Comparison of ENCODE assay signal across 13 mouse cellular contexts in genomic region chr5:98975877-98976672, GRCm38 (mm10).
DNase-seq lines count a peak whose midpoint lies in the region; ATAC-seq and TF ChIP-seq lines count a peak whose summit lies in the region.
"Had no signal": no experiment of that assay in that cellular context is flagged by ENCODE, and none has a peak within 500 bp of the region (broad histone marks: within the 10 kb centered on the region; RNA-seq: fewer than 3 reads in every experiment).

No protein-coding gene starts in this region.

- TF ChIP-seq CTCF in forebrain, postnatal 0 days (IDR thresholded peaks at IDR 0.05; ENCODE audit: low read depth): no peak
- TF ChIP-seq CTCF in layer of hippocampus, adult 2 months (conservative IDR thresholded peaks at IDR 0.05): no peak

- H3K9ac ChIP-seq in forebrain, postnatal 0 days: no peak overlapping the region
- no peak overlapping the region for H3K9ac ChIP-seq in midbrain, embryonic 12.5 days (replicated peaks)
- H3K9ac ChIP-seq: heart, embryonic 12.5 days; liver, embryonic 14.5 days had no signal

- 18% methylated on average over 10 of the region's 10 CpGs for WGBS in forebrain, postnatal 0 days
- WGBS in midbrain, embryonic 12.5 days: 56% methylated on average over 10 of the region's 10 CpGs
- 92% methylated on average over 10 of the region's 10 CpGs for WGBS in limb, embryonic 10.5 days

- H3K4me3 ChIP-seq in forebrain, postnatal 0 days (ENCODE audit: low read depth, low read length): no peak overlapping the region
- peak overlapping the region; percentile 26; the same call in 1 of the 2 replicates for H3K4me3 ChIP-seq in layer of hippocampus, adult 2 months
- no peak overlapping the region for H3K4me3 ChIP-seq in midbrain, embryonic 12.5 days
- H3K4me3 ChIP-seq in limb, embryonic 10.5 days: no peak overlapping the region
- H3K4me3 ChIP-seq: heart, embryonic 12.5 days had no signal

- peak; percentile 71 for DNase-seq in brain, embryonic 18.5 days (ENCODE audit: low read depth, low spot score)
- DNase-seq in forebrain, postnatal 0 days: peak; percentile 84
- peak; percentile 49 to 80 for DNase-seq in layer of hippocampus, adult 2 months (ENCODE audit: low spot score in 2 of 2)
- DNase-seq in limb, embryonic 10.5 days (ENCODE audit: low spot score): no peak
- DNase-seq in heart, adult 9 months (ENCODE audit: low spot score in 2 of 2): no peak
- DNase-seq in urinary bladder, postnatal 14 days (ENCODE audit: low spot score): no peak
- DNase-seq in spleen, postnatal 10 days (ENCODE audit: low spot score in 2 of 2): no peak
- DNase-seq: cerebellum, adult 9-10 months; thymus, postnatal 4 days had no signal

- no peaks in the 10 kb centered on the region for H3K36me3 ChIP-seq in forebrain, postnatal 0 days (ENCODE audit: insufficient read depth)
- no peaks in the 10 kb centered on the region for H3K36me3 ChIP-seq in midbrain, embryonic 12.5 days
- H3K36me3 ChIP-seq in limb, embryonic 10.5 days: no peaks in the 10 kb centered on the region
- H3K36me3 ChIP-seq: heart, embryonic 12.5 days had no signal

- ATAC-seq in forebrain, postnatal 0 days: peak; percentile 89
- ATAC-seq in midbrain, embryonic 12.5 days (ENCODE audit: low FRiP score, low read depth): peak; percentile 85

- no peaks in the 10 kb centered on the region for H3K27me3 ChIP-seq in forebrain, postnatal 0 days (ENCODE audit: insufficient read depth, low read length)
- H3K27me3 ChIP-seq in midbrain, embryonic 12.5 days: no peaks in the 10 kb centered on the region
- no peaks in the 10 kb centered on the region for H3K27me3 ChIP-seq in limb, embryonic 10.5 days (ENCODE audit: low read depth, poor library complexity, severe bottlenecking)
- H3K27me3 ChIP-seq: heart, embryonic 12.5 days had no signal

- H3K9me3 ChIP-seq in forebrain, postnatal 0 days (ENCODE audit: low read length): no peaks in the 10 kb centered on the region
- H3K9me3 ChIP-seq in midbrain, embryonic 12.5 days: no peaks in the 10 kb centered on the region
- H3K9me3 ChIP-seq in limb, embryonic 10.5 days (replicated peaks): no peaks in the 10 kb centered on the region
- H3K9me3 ChIP-seq: heart, embryonic 12.5 days had no signal

- peak overlapping the region; percentile 24; the same call in 1 of the 2 replicates for H3K4me2 ChIP-seq in forebrain, postnatal 0 days (ENCODE audit: low read depth)
- no peak overlapping the region for H3K4me2 ChIP-seq in midbrain, embryonic 12.5 days (replicated peaks)
- H3K4me2 ChIP-seq: heart, embryonic 12.5 days had no signal

- no peak overlapping the region for H3K27ac ChIP-seq in forebrain, postnatal 0 days (ENCODE audit: low read depth, low read length)
- peak overlapping the region; percentile 51; the same call in 1 of the 2 replicates for H3K27ac ChIP-seq in layer of hippocampus, adult 2 months
- H3K27ac ChIP-seq in midbrain, embryonic 12.5 days (replicated peaks): no peak overlapping the region
- no peak overlapping the region for H3K27ac ChIP-seq in limb, embryonic 10.5 days
- H3K27ac ChIP-seq: kidney, postnatal 0 days; liver, embryonic 14.5 days had no signal

- no peaks in the 10 kb centered on the region for H3K4me1 ChIP-seq in forebrain, postnatal 0 days (ENCODE audit: insufficient read depth)
- peaks cover 10% of the 10 kb centered on the region for H3K4me1 ChIP-seq in midbrain, embryonic 12.5 days
- H3K4me1 ChIP-seq in limb, embryonic 10.5 days: 0 out of 2 replicates have a peak, but pooled peaks cover 3% of the 10 kb centered on the region
- H3K4me1 ChIP-seq: heart, embryonic 12.5 days had no signal

Comparison
In these comparisons a context has a peak if more than half of its experiments do, and no peak if none do; other contexts are left out.
1. DNase-seq: peak in brain, embryonic 18.5 days (single experiment), forebrain, postnatal 0 days (single experiment) and layer of hippocampus, adult 2 months (2 of 2); none in limb, embryonic 10.5 days (single experiment), heart, adult 9 months (0 of 2), urinary bladder, postnatal 14 days (single experiment) and spleen, postnatal 10 days (0 of 2).